Mouse (Mus musculus) kidney, embryonic 14.5 days (tissue): ENCODE measurements around the gene Gm13696. TPM values are rescaled to one million over a fixed set of nuclear protein-coding genes. Genes with fewer than 3 reads are reported as not detected.

ENCODE experiments used
- ATAC-seq: fragments of 200-750 bp; cut with Nextera tagmentation; 2 replicates; pipeline ENCODE4 v1.8.0; 2017; ENCODE audit warnings: moderate number of reproducible peaks, mild to moderate bottlenecking, moderate TSS enrichment, moderate library complexity; ENCODE audit not compliant: low FRiP score, low TSS enrichment
- H3K27ac ChIP-seq: fragments of 300-500 bp; sonication (generic); 2 replicates; pipeline ENCODE4 v1.5.1; 2014; ENCODE audit warnings: low read depth, mild to moderate bottlenecking, low read length, moderate library complexity, mixed read lengths
- H3K27me3 ChIP-seq: fragments of 300-500 bp; sonication (generic); 2 replicates; pipeline ENCODE4 v1.6.1; 2014; ENCODE audit warnings: mild to moderate bottlenecking, low read length; ENCODE audit not compliant: control insufficient read depth, insufficient read depth
- H3K36me3 ChIP-seq: fragments of 300-500 bp; sonication (generic); 2 replicates; pipeline ENCODE4 v1.6.1; 2014; ENCODE audit warnings: low read length, mixed read lengths; ENCODE audit not compliant: control insufficient read depth, insufficient read depth
- H3K4me1 ChIP-seq: fragments of 300-500 bp; sonication (generic); 2 replicates; pipeline ENCODE4 v1.6.1; 2014; ENCODE audit warnings: low read length, mixed read lengths; ENCODE audit not compliant: control insufficient read depth, insufficient read depth
- H3K4me2 ChIP-seq: fragments of 300-500 bp; sonication (generic); replicated peaks from 2 replicates; pipeline ENCODE4 v1.6.1; 2014; ENCODE audit warnings: low read depth, mild to moderate bottlenecking, low read length
- H3K4me3 ChIP-seq: fragments of 300-500 bp; sonication (generic); 2 replicates; pipeline ENCODE4 v1.5.1; 2014; ENCODE audit warnings: mild to moderate bottlenecking, low read length
- H3K9ac ChIP-seq: fragments of 300-500 bp; sonication (generic); 2 replicates; pipeline ENCODE4 v1.6.1; 2014; ENCODE audit warnings: low read depth, mild to moderate bottlenecking, low read length, moderate library complexity
- H3K9me3 ChIP-seq: fragments of 300-500 bp; sonication (generic); 2 replicates; pipeline ENCODE4 v1.6.1; 2016; ENCODE audit warnings: low read length; ENCODE audit not compliant: control insufficient read depth
- WGBS: fragments of 180-500 bp; shearing (Covaris S2); extraction: QIAGEN DNeasy Blood & Tissue Kit; methylation state at CpG from one replicate; pipeline ENCODE4 v1.1.7; 2014; 5-methylcytosine and 5-hydroxymethylcytosine counted together
- polyA plus RNA-seq: library from polyadenylated mRNA; unstranded; fragments of >200 nt; fragmentation: Nextera tagmentation; extraction: Ambion mirVana; gene quantifications from 2 replicates; pipeline ENCODE4 v1.2.1, GENCODE M21; 2014

Gm13696 gene
- polyA plus RNA-seq, 1 experiment from 2014 or later: not detected

DNA sequence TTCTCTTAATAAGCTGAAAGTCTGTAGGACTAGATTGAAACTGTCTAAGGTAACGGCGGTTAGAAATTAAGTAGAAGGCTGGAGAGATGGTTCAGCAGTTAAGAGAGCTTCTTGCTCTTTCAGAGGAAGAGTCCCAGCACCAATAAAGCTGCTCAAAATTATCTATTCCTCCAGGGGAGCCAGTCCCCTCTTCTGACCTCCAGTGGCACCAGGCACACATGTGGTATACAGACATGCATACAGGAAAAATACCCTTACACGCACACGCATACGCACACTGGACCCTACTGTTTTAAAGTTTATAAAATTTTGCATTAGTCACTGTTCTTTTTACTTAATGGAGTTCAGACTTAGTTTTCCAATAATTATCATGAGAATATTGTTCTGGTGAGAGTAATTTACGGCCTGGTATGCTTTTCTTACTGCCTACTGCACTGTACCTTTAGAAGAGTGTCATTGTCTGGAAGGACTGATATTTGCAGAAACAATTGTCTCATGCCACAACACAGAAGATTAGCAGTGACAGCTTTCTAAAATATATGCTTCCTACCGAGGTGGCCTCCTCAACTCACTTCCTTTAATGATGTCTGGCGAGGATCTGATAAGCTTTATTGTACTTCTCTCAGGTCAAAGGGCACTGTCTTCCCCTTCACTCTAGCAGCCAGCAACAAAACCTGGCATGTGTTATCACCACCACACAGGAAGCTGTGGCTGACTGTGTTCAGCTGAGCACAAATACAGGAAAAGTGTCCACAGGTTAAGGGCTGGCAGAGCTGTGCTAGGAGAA, 46.8 kb downstream of the Gm13696 start:
- ATAC-seq: peak; percentile 55; the same call in 1 of the 2 replicates
- H3K36me3 ChIP-seq: no peaks in the 10 kb centered on the region
- no peaks in the 10 kb centered on the region for H3K9me3 ChIP-seq
- H3K4me2 ChIP-seq: no peak overlapping the region
- no peaks in the 10 kb centered on the region for H3K4me1 ChIP-seq
- H3K27me3 ChIP-seq: no peaks in the 10 kb centered on the region
- H3K27ac ChIP-seq: peak overlapping the region; percentile 55; the same call in 1 of the 2 replicates
- 68% methylated on average over 8 of the region's 8 CpGs for WGBS
- H3K9ac ChIP-seq: no peak overlapping the region
- H3K4me3 ChIP-seq: no peak overlapping the region

DNA sequence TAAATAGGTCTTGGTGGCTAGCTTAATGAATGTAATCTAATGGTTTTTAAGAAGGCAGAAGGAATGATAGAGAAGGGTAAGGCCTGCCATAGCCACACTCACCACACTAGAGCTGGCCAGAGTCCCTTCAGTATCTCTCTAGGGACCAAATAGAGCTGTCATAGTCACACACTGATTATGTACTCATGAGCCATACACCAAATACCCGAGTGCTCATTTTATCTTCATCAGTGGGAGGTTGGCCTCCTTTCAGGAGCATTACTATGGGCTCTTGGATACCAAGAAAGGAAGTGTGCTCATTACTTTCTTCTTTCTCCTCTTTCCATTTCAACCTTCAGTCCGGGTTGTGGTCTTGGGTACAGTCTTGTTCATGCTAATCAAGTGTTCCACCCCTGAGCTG, 49.0 kb downstream of the Gm13696 start:
- Histone ChIP-seq H3K4me2 (no peak overlapping the region), H3K4me3 (no peak overlapping the region), H3K36me3 (no peaks in the 10 kb centered on the region), H3K27me3 (no peaks in the 10 kb centered on the region), H3K9ac (no peak overlapping the region), H3K27ac (no peak overlapping the region), H3K4me1 (no peaks in the 10 kb centered on the region), H3K9me3 (no peaks in the 10 kb centered on the region)
- 90% methylated on average over 2 of the region's 2 CpGs for WGBS
- no peak for ATAC-seq

GRCm38 (mm10) chr2:84022905-84023304, 50.0 kb downstream of the Gm13696 start:
- H3K9me3 ChIP-seq: no peaks in the 10 kb centered on the region
- H3K4me3 ChIP-seq: no peak overlapping the region
- H3K4me1 ChIP-seq: no peaks in the 10 kb centered on the region
- 90% methylated on average over 2 of the region's 2 CpGs for WGBS
- no peak for ATAC-seq
- H3K36me3 ChIP-seq: no peaks in the 10 kb centered on the region
- H3K9ac ChIP-seq: no peak overlapping the region
- H3K27ac ChIP-seq: no peak overlapping the region
- no peak overlapping the region for H3K4me2 ChIP-seq
- H3K27me3 ChIP-seq: no peaks in the 10 kb centered on the region

- H3K4me3 ChIP-seq: no peak overlapping the region
- no peaks in the 10 kb centered on the region for H3K36me3 ChIP-seq
- H3K27me3 ChIP-seq: no peaks in the 10 kb centered on the region
- no peaks in the 10 kb centered on the region for H3K9me3 ChIP-seq
- H3K9ac ChIP-seq: no peak overlapping the region
- H3K4me1 ChIP-seq: no peaks in the 10 kb centered on the region
- H3K27ac ChIP-seq: no peak overlapping the region
- 76% methylated on average over 2 of the region's 2 CpGs for WGBS
- H3K4me2 ChIP-seq: no peak overlapping the region
- no peak for ATAC-seq
Observed at GRCm38 (mm10) chr2:84023319-84023718, 50.4 kb downstream of the Gm13696 start.

Other genes with a start within 250 kb of the Gm13696 start
- 117 and 125 TPM in 2 replicates for gene Itgav, start 248.7 kb upstream of the Gm13696 start, polyA plus RNA-seq
- 5.3 and 5.5 TPM in 2 replicates for gene Fam171b, start 160.5 kb upstream of the Gm13696 start, polyA plus RNA-seq
- gene Zswim2, start 31.9 kb upstream of the Gm13696 start, polyA plus RNA-seq: not detected in 2 replicates
- gene Gm13698, start 17.4 kb upstream of the Gm13696 start, polyA plus RNA-seq: not detected in 2 replicates
- gene Gm13693, start 11.6 kb upstream of the Gm13696 start, polyA plus RNA-seq: not detected in 2 replicates
- gene Gm13695, start 5.8 kb upstream of the Gm13696 start, polyA plus RNA-seq: not detected in 2 replicates
- gene Gm13694, start 5.8 kb downstream of the Gm13696 start, polyA plus RNA-seq: not detected in 2 replicates
- gene Gm13697, start 11.6 kb downstream of the Gm13696 start, polyA plus RNA-seq: not detected in 2 replicates
- gene Gm13691, start 17.4 kb downstream of the Gm13696 start, polyA plus RNA-seq: not detected in 2 replicates